Mouse (Mus musculus) splenic B cell, adult 2 months (primary cell): ENCODE measurements around the gene 2900011O08Rik.

ENCODE experiments used
- DNase-seq: peaks from one replicate; pipeline ENCODE4 v3.0.0-alpha.2; 2011; ENCODE audit warnings: low read depth, low spot score
- H3K27me3 ChIP-seq: 2 replicates; pipeline ENCODE4 v1.6.1; 2012; ENCODE audit warnings: mild to moderate bottlenecking, low read length, moderate library complexity, mixed read lengths; ENCODE audit not compliant: control insufficient read depth, poor library complexity, insufficient read depth, severe bottlenecking
- H3K36me3 ChIP-seq: 2 replicates; pipeline ENCODE4 v1.6.1; 2012; ENCODE audit warnings: mild to moderate bottlenecking, low read length, moderate library complexity, mixed read lengths; ENCODE audit not compliant: control insufficient read depth, poor library complexity, insufficient read depth, severe bottlenecking

2900011O08Rik gene

GRCm38 (mm10) chr16:14025091-14025990, 38.9 kb downstream of the 2900011O08Rik start:
- no peaks in the 10 kb centered on the region for H3K36me3 ChIP-seq
- no peak for DNase-seq
- no peaks in the 10 kb centered on the region for H3K27me3 ChIP-seq

GRCm38 (mm10) chr16:14029072-14029471, 42.7 kb downstream of the 2900011O08Rik start:
- DNase-seq, result no peak
- no peaks in the 10 kb centered on the region for H3K27me3 ChIP-seq
- H3K36me3 ChIP-seq, result no peaks in the 10 kb centered on the region

- no peak for DNase-seq
- Histone ChIP-seq H3K36me3 (no peaks in the 10 kb centered on the region), H3K27me3 (no peaks in the 10 kb centered on the region)
These were observed 43.4 kb downstream of the 2900011O08Rik start for GRCm38 (mm10) chr16:14029851-14030250.

- Histone ChIP-seq H3K36me3 (no peaks in the 10 kb centered on the region), H3K27me3 (no peaks in the 10 kb centered on the region)
These were observed 44.2 kb downstream of the 2900011O08Rik start for GRCm38 (mm10) chr16:14030650-14031049.

GRCm38 (mm10) chr16:14033076-14033475, 46.7 kb downstream of the 2900011O08Rik start:
- no peaks in the 10 kb centered on the region for H3K27me3 ChIP-seq
- H3K36me3 ChIP-seq, result no peaks in the 10 kb centered on the region
- no peak for DNase-seq

More at GRCm38 (mm10) chr16:14030650-14031049, 44.2 kb downstream of the 2900011O08Rik start:
- DNase-seq, result no peak

GRCm38 (mm10) chr16:14042421-14042820, 56.0 kb downstream of the 2900011O08Rik start:
- no peak for DNase-seq
- Histone ChIP-seq H3K27me3 (no peaks in the 10 kb centered on the region), H3K36me3 (no peaks in the 10 kb centered on the region)

- DNase-seq, result no peak
- Histone ChIP-seq H3K36me3 (no peaks in the 10 kb centered on the region), H3K27me3 (no peaks in the 10 kb centered on the region)
These were observed 58.3 kb downstream of the 2900011O08Rik start for GRCm38 (mm10) chr16:14044695-14045094.

GRCm38 (mm10) chr16:14046224-14046756, 59.9 kb downstream of the 2900011O08Rik start:
- no peaks in the 10 kb centered on the region for H3K27me3 ChIP-seq
- no peak for DNase-seq
- no peaks in the 10 kb centered on the region for H3K36me3 ChIP-seq

- Histone ChIP-seq H3K27me3 (no peaks in the 10 kb centered on the region), H3K36me3 (no peaks in the 10 kb centered on the region)
- no peak for DNase-seq
These were observed 65.8 kb downstream of the 2900011O08Rik start for GRCm38 (mm10) chr16:14052221-14052620.

GRCm38 (mm10) chr16:14053116-14053515, 66.7 kb downstream of the 2900011O08Rik start:
- H3K27me3 ChIP-seq, result no peaks in the 10 kb centered on the region
- H3K36me3 ChIP-seq, result no peaks in the 10 kb centered on the region
- no peak for DNase-seq

GRCm38 (mm10) chr16:14055271-14055670, 68.9 kb downstream of the 2900011O08Rik start:
- H3K36me3 ChIP-seq, result no peaks in the 10 kb centered on the region
- DNase-seq, result no peak
- no peaks in the 10 kb centered on the region for H3K27me3 ChIP-seq

GRCm38 (mm10) chr16:14056734-14057133, 70.3 kb downstream of the 2900011O08Rik start:
- no peaks in the 10 kb centered on the region for H3K27me3 ChIP-seq

GRCm38 (mm10) chr16:14058541-14058940, 72.1 kb downstream of the 2900011O08Rik start:
- DNase-seq, result no peak
- Histone ChIP-seq H3K36me3 (no peaks in the 10 kb centered on the region), H3K27me3 (no peaks in the 10 kb centered on the region)

More at GRCm38 (mm10) chr16:14056734-14057133, 70.3 kb downstream of the 2900011O08Rik start:
- no peak for DNase-seq
- H3K36me3 ChIP-seq, result no peaks in the 10 kb centered on the region

GRCm38 (mm10) chr16:14059118-14059854, 72.9 kb downstream of the 2900011O08Rik start:
- no peaks in the 10 kb centered on the region for H3K36me3 ChIP-seq
- no peak for DNase-seq
- H3K27me3 ChIP-seq, result no peaks in the 10 kb centered on the region

GRCm38 (mm10) chr16:14059869-14060268, 73.5 kb downstream of the 2900011O08Rik start:
- no peak for DNase-seq
- no peaks in the 10 kb centered on the region for H3K27me3 ChIP-seq
- H3K36me3 ChIP-seq, result no peaks in the 10 kb centered on the region
